Mouse (Mus musculus): ENCODE data around the gene Mier2. TPM values are rescaled to one million over a fixed set of nuclear protein-coding genes. Genes with fewer than 3 reads are reported as not detected.

Gene Mier2
- polyA plus RNA-seq, 1 experiment from 2014 or later = 77.2 TPM

GRCm38 (mm10) chr10:79545891-79546290 lies 9.1 kb downstream of the Mier2 start:
- H3K36me3 ChIP-seq = peaks cover 100% of the 10 kb centered on the region
- no peaks in the 10 kb centered on the region for H3K27me3 ChIP-seq (ENCODE audit: insufficient read depth, poor library complexity, severe bottlenecking)
- no peak overlapping the region for H3K4me3 ChIP-seq
- H3K4me1 ChIP-seq (replicated peaks) = no peaks in the 10 kb centered on the region; the same call in 1 of the 2 replicates
- H3K9me3 ChIP-seq = no peaks in the 10 kb centered on the region
- no peak for DNase-seq (ENCODE audit: low spot score)
- WGBS = 92% methylated on average over 12 of the region's 12 CpGs
- H3K27ac ChIP-seq = no peak overlapping the region

GRCm38 (mm10) chr10:79544631-79545030 lies 10.4 kb downstream of the Mier2 start:
- peaks cover 100% of the 10 kb centered on the region for H3K36me3 ChIP-seq
- no peak for DNase-seq (ENCODE audit: low spot score)
- no peaks in the 10 kb centered on the region; the same call in 1 of the 2 replicates for H3K4me1 ChIP-seq (replicated peaks)
- H3K9me3 ChIP-seq = no peaks in the 10 kb centered on the region
- H3K27me3 ChIP-seq (ENCODE audit: insufficient read depth, poor library complexity, severe bottlenecking) = no peaks in the 10 kb centered on the region
- H3K27ac ChIP-seq = no peak overlapping the region
- H3K4me3 ChIP-seq = no peak overlapping the region
- 93% methylated on average over 5 of the region's 5 CpGs for WGBS

- no peak for DNase-seq (ENCODE audit: low spot score)
- no peaks in the 10 kb centered on the region for H3K9me3 ChIP-seq
- H3K4me1 ChIP-seq (replicated peaks) = no peaks in the 10 kb centered on the region; the same call in 1 of the 2 replicates
- peaks cover 100% of the 10 kb centered on the region for H3K36me3 ChIP-seq
- no peaks in the 10 kb centered on the region for H3K27me3 ChIP-seq (ENCODE audit: insufficient read depth, poor library complexity, severe bottlenecking)
- 88% methylated on average over 9 of the region's 9 CpGs for WGBS
- no peak overlapping the region for H3K4me3 ChIP-seq
- no peak overlapping the region for H3K27ac ChIP-seq
Observed at GRCm38 (mm10) chr10:79543884-79544597, 11.0 kb downstream of the Mier2 start.

DNA sequence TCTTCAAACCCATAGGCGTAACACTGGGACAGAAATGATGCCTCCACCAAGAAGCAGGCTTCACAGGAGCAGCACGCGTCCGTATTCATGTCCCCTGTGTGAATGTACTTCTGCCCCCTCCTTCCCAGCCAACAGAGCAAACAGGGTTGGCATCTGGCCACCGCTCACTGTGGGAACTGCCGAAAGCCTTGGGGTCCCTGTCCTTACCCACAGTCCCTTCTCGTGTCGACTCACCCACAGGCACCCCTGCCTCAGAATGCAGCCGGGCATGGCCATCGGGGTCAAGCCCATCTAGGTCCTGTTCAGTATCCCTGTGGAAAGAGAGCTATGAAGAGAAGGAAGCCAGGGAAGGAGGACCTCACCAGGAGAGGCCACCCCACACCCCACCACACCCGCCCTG lies 12.8 kb downstream of the Mier2 start:
- Histone ChIP-seq H3K4me1 (replicated peaks) (no peaks in the 10 kb centered on the region; the same call in 1 of the 2 replicates), H3K4me3 (no peak overlapping the region), H3K27me3 (ENCODE audit: insufficient read depth, poor library complexity, severe bottlenecking) (no peaks in the 10 kb centered on the region), H3K9me3 (no peaks in the 10 kb centered on the region), H3K36me3 (peaks cover 95% of the 10 kb centered on the region), H3K27ac (no peak overlapping the region)
- 93% methylated on average over 11 of the region's 11 CpGs for WGBS
- peak; percentile 1 for DNase-seq (ENCODE audit: low spot score)

- no peak overlapping the region for H3K4me3 ChIP-seq
- DNase-seq (ENCODE audit: low spot score) = peak; percentile 2
- no peaks in the 10 kb centered on the region for H3K9me3 ChIP-seq
- no peak overlapping the region for H3K27ac ChIP-seq
- H3K27me3 ChIP-seq (ENCODE audit: insufficient read depth, poor library complexity, severe bottlenecking) = no peaks in the 10 kb centered on the region
- peaks cover 89% of the 10 kb centered on the region for H3K36me3 ChIP-seq
- H3K4me1 ChIP-seq (replicated peaks) = no peaks in the 10 kb centered on the region
- WGBS = 74% methylated on average over 15 of the region's 15 CpGs
Observed at GRCm38 (mm10) chr10:79541522-79541921, 13.5 kb downstream of the Mier2 start.

DNA sequence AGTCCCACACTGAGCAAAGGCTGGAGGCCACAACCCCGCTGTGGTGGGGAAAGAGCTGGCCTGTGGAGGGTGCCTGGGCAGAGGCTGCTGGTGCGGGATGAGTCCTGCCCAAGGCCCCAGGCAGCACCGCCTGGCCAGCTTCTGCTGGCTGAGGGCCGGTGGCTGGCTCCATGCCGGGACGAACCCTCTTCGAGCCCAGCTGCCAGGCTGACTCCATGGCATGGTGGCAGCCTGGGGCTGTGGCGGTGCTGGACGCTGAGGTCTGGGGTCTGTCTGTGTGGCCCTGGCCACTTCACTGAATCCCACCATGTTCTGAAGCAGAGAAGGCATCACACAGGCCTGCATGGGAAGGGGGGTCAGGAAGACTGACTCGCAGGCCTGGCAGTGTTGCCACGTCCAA lies 14.3 kb downstream of the Mier2 start:
- Histone ChIP-seq H3K4me3 (no peak overlapping the region), H3K27ac (no peak overlapping the region), H3K27me3 (ENCODE audit: insufficient read depth, poor library complexity, severe bottlenecking) (no peaks in the 10 kb centered on the region), H3K9me3 (no peaks in the 10 kb centered on the region), H3K4me1 (replicated peaks) (no peaks in the 10 kb centered on the region), H3K36me3 (peaks cover 81% of the 10 kb centered on the region)
- no peak for DNase-seq (ENCODE audit: low spot score)
- 90% methylated on average over 11 of the region's 11 CpGs for WGBS

- no peaks in the 10 kb centered on the region for H3K9me3 ChIP-seq
- no peak overlapping the region for H3K4me3 ChIP-seq
- H3K4me1 ChIP-seq (replicated peaks) = no peaks in the 10 kb centered on the region
- H3K36me3 ChIP-seq = peaks cover 72% of the 10 kb centered on the region
- peak; percentile 1 for DNase-seq (ENCODE audit: low spot score)
- 93% methylated on average over 16 of the region's 16 CpGs for WGBS
- 0 out of 2 replicates have a peak, but pooled peaks cover 3% of the 10 kb centered on the region for H3K27me3 ChIP-seq (ENCODE audit: insufficient read depth, poor library complexity, severe bottlenecking)
- H3K27ac ChIP-seq = no peak overlapping the region
Observed at GRCm38 (mm10) chr10:79539701-79540495, 15.1 kb downstream of the Mier2 start.

DNA sequence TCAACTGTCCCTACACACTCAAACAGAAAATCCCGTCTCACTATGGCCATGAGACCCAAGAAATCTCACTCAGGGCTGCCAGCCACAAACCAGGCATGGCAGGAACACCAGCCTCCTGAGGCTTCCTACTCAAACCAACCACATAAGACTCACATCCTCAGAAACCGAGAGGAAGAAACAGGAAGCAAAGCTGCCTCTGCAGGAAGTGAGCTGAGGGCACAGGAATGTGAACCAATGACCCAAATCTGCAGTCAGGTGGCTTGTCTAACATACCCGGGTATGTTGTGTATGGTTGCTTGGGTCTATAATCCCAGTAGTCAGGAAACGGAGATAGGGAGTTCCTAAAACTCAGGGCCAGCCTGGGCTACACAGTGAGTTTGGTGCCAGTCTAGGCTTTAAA lies 16.1 kb downstream of the Mier2 start:
- H3K36me3 ChIP-seq = peaks cover 62% of the 10 kb centered on the region
- no peak overlapping the region for H3K4me3 ChIP-seq

GRCm38 (mm10) chr10:79538323-79538722 lies 16.7 kb downstream of the Mier2 start:
- H3K9me3 ChIP-seq = no peaks in the 10 kb centered on the region
- H3K27me3 ChIP-seq (ENCODE audit: insufficient read depth, poor library complexity, severe bottlenecking) = peaks cover 13% of the 10 kb centered on the region; the same call in 1 of the 2 replicates
- H3K36me3 ChIP-seq = peaks cover 57% of the 10 kb centered on the region
- 83% methylated on average over 3 of the region's 3 CpGs for WGBS
- no peak overlapping the region for H3K27ac ChIP-seq
- DNase-seq (ENCODE audit: low spot score) = no peak
- no peak overlapping the region for H3K4me3 ChIP-seq
- H3K4me1 ChIP-seq (replicated peaks) = peaks cover 11% of the 10 kb centered on the region

More for the DNA sequence above, 16.1 kb downstream of the Mier2 start:
- Histone ChIP-seq H3K4me1 (replicated peaks) (peaks cover 5% of the 10 kb centered on the region), H3K27ac (no peak overlapping the region), H3K9me3 (no peaks in the 10 kb centered on the region), H3K27me3 (ENCODE audit: insufficient read depth, poor library complexity, severe bottlenecking) (peaks cover 12% of the 10 kb centered on the region; the same call in 1 of the 2 replicates)
- no peak for DNase-seq (ENCODE audit: low spot score)
- 73% methylated on average over 4 of the region's 4 CpGs for WGBS

DNA sequence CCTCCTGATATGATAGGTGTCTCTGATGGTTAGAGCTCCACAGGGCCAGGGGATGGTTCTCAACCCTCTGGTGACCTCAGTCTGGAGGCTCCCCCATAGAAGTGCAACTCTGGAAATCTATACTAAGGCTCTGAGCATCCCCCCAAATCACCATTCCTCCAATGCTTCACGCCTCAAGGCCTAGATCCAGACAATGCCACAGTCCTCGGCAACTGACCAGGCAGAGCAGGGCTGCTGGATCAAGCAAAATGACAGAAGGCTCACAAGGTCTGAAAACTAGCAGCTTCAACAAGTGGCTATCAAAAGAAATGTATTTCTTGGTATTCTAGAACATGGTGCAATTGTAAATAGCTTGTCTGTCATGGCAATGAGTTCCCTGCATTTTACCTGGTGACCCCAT lies 17.2 kb downstream of the Mier2 start:
- H3K9me3 ChIP-seq = no peaks in the 10 kb centered on the region
- WGBS = 80% methylated on average over 2 of the region's 2 CpGs
- no peak overlapping the region for H3K4me3 ChIP-seq
- H3K36me3 ChIP-seq = peaks cover 51% of the 10 kb centered on the region
- H3K27ac ChIP-seq = no peak overlapping the region
- H3K27me3 ChIP-seq (ENCODE audit: insufficient read depth, poor library complexity, severe bottlenecking) = peaks cover 13% of the 10 kb centered on the region; the same call in 1 of the 2 replicates
- peaks cover 16% of the 10 kb centered on the region for H3K4me1 ChIP-seq (replicated peaks)
- peak; percentile 1 for DNase-seq (ENCODE audit: low spot score)

GRCm38 (mm10) chr10:79537271-79537670 lies 17.7 kb downstream of the Mier2 start:
- Histone ChIP-seq H3K4me3 (no peak overlapping the region), H3K27me3 (ENCODE audit: insufficient read depth, poor library complexity, severe bottlenecking) (peaks cover 17% of the 10 kb centered on the region), H3K27ac (no peak overlapping the region), H3K36me3 (peaks cover 46% of the 10 kb centered on the region), H3K9me3 (no peaks in the 10 kb centered on the region), H3K4me1 (replicated peaks) (peaks cover 21% of the 10 kb centered on the region)
- 95% methylated on average over 7 of the region's 7 CpGs for WGBS
- DNase-seq (ENCODE audit: low spot score) = no peak

DNA sequence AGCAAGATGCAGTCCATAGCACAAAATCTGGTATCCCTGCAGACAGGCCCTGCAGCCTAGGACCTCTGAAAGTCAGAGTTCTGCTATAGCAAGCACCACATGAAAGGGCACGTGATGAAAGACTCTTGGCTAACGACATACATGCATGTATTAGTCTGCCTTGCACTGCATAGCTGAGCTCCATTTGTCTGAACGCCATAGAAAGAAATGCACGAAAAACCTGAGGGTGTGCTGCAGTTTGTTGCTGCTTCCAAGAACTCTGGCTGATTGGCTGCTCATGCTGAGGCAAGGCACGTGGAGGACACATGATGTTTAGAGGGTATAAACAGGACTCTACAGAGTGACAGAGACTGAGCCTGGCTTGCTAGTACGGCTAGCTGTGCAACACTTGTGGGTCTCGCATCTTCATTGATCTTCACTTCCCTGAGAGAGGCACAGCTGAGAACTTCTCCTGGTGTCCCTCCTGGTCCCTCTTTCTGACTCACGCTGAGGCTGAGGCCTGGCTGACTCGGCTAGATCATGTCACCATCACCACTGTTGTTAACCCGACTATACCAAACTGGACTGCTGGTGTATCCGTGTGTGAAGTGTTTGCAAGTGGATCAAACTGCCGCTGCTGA lies 18.4 kb downstream of the Mier2 start:
- Histone ChIP-seq H3K27me3 (ENCODE audit: insufficient read depth, poor library complexity, severe bottlenecking) (peaks cover 24% of the 10 kb centered on the region), H3K4me3 (no peak overlapping the region), H3K27ac (no peak overlapping the region), H3K36me3 (peaks cover 39% of the 10 kb centered on the region), H3K9me3 (no peaks in the 10 kb centered on the region), H3K4me1 (replicated peaks) (peaks cover 21% of the 10 kb centered on the region)
- peak; percentile 1 for DNase-seq (ENCODE audit: low spot score)
- WGBS = 78% methylated on average over 12 of the region's 12 CpGs

DNA sequence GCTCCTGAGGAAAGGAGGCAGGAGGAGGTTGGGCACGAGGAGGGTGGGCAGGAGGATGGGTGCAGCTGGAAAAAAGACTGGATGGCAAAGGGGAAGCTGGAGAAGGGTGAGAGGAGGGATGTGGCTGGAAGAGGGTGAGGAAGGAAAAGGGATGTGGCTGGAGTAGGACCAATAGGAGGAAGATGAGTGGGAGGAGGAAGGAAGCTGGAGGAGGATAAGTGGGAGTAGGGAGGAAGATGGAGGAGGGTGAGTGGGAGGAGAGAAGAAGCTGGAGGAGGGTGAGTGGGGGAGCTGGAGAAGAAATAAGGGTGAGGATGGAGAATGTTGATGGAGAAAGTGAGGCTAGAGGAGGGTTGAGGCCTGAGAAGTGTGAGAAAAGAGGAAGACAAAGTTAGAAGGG lies 19.6 kb downstream of the Mier2 start:
- H3K4me1 ChIP-seq (replicated peaks) = peaks cover 21% of the 10 kb centered on the region
- 68% methylated on average over 1 of the region's 1 CpGs for WGBS
- peaks cover 28% of the 10 kb centered on the region for H3K36me3 ChIP-seq
- no peak overlapping the region for H3K27ac ChIP-seq
- DNase-seq (ENCODE audit: low spot score) = no peak
- H3K4me3 ChIP-seq = no peak overlapping the region
- H3K9me3 ChIP-seq = no peaks in the 10 kb centered on the region
- H3K27me3 ChIP-seq (ENCODE audit: insufficient read depth, poor library complexity, severe bottlenecking) = peaks cover 24% of the 10 kb centered on the region

All from hindbrain, embryonic 10.5 days (tissue).